ENCODE assay signal across 23 mouse cellular contexts in genomic region chr4:7157883-7158282, GRCm38 (mm10).
DNase-seq lines count a peak whose midpoint lies in the region; ATAC-seq and TF ChIP-seq lines count a peak whose summit lies in the region.
"Had no signal": no experiment of that assay in that cellular context is flagged by ENCODE, and none has a peak within 500 bp of the region (broad histone marks: within the 10 kb centered on the region; RNA-seq: fewer than 3 reads in every experiment).

No protein-coding gene starts in this region.

- no peaks in the 10 kb centered on the region for H3K36me3 ChIP-seq in lung, embryonic 14.5 days (ENCODE audit: insufficient read depth)
- no peaks in the 10 kb centered on the region for H3K36me3 ChIP-seq in lung, postnatal 0 days (ENCODE audit: insufficient read depth, low read length)
- H3K36me3 ChIP-seq in stomach, embryonic 14.5 days (ENCODE audit: control insufficient read depth, insufficient read depth, low read length) = no peaks in the 10 kb centered on the region
- no peaks in the 10 kb centered on the region for H3K36me3 ChIP-seq in stomach, postnatal 0 days (ENCODE audit: control insufficient read depth, insufficient read depth, low read length)
- H3K36me3 ChIP-seq: forebrain, embryonic 10.5 days; heart, embryonic 10.5 days; heart, embryonic 13.5 days had no signal

- no peak for TF ChIP-seq CTCF in lung, embryonic 14.5 days (IDR thresholded peaks at IDR 0.05; ENCODE audit: low read depth)
- TF ChIP-seq CTCF in lung, adult 2 months (IDR thresholded peaks at IDR 0.05; ENCODE audit: insufficient read depth, low read length) = no peak
- TF ChIP-seq CTCF in lung, postnatal 0 days (IDR thresholded peaks at IDR 0.05) = no peak
- no peak for TF ChIP-seq CTCF in stomach, postnatal 0 days (IDR thresholded peaks at IDR 0.05; ENCODE audit: low read depth)

- H3K27me3 ChIP-seq in lung, embryonic 14.5 days (ENCODE audit: insufficient read depth, low read length) = no peaks in the 10 kb centered on the region
- H3K27me3 ChIP-seq in lung, postnatal 0 days (replicated peaks; ENCODE audit: insufficient read depth, low read length) = no peaks in the 10 kb centered on the region
- no peaks in the 10 kb centered on the region for H3K27me3 ChIP-seq in stomach, embryonic 14.5 days (ENCODE audit: control insufficient read depth, insufficient read depth, low read length)
- H3K27me3 ChIP-seq in stomach, postnatal 0 days (ENCODE audit: control insufficient read depth, insufficient read depth, low read length) = no peaks in the 10 kb centered on the region
- H3K27me3 ChIP-seq: forebrain, embryonic 13.5 days; heart, embryonic 13.5 days had no signal

- WGBS in lung, embryonic 14.5 days = 52% methylated on average over 3 of the region's 3 CpGs
- WGBS in lung, adult 2 months = 53% methylated on average over 3 of the region's 3 CpGs
- 52% methylated on average over 3 of the region's 3 CpGs for WGBS in lung, postnatal 0 days
- WGBS in stomach, embryonic 14.5 days = 63% methylated on average over 3 of the region's 3 CpGs
- 47% methylated on average over 3 of the region's 3 CpGs for WGBS in stomach, postnatal 0 days

- no peaks in the 10 kb centered on the region for H3K9me3 ChIP-seq in lung, embryonic 14.5 days (ENCODE audit: low read depth, low read length)
- H3K9me3 ChIP-seq in lung, postnatal 0 days (ENCODE audit: low read length) = no peaks in the 10 kb centered on the region
- H3K9me3 ChIP-seq in stomach, embryonic 14.5 days (ENCODE audit: control insufficient read depth, low read depth, low read length) = no peaks in the 10 kb centered on the region
- H3K9me3 ChIP-seq in stomach, postnatal 0 days (ENCODE audit: control insufficient read depth, low read length) = no peaks in the 10 kb centered on the region
- H3K9me3 ChIP-seq: forebrain, embryonic 10.5 days; forebrain, embryonic 13.5 days; heart, embryonic 10.5 days; heart, embryonic 13.5 days had no signal

- TF ChIP-seq POLR2A in lung, adult 2 months (IDR thresholded peaks at IDR 0.05; ENCODE audit: borderline replicate concordance, extremely low read depth, low read depth, low read length) = no peak

- H3K4me1 ChIP-seq in lung, embryonic 14.5 days (ENCODE audit: insufficient read depth) = no peaks in the 10 kb centered on the region
- no peaks in the 10 kb centered on the region for H3K4me1 ChIP-seq in lung, adult 2 months (ENCODE audit: control insufficient read depth, insufficient read depth, low read length)
- no peaks in the 10 kb centered on the region for H3K4me1 ChIP-seq in lung, postnatal 0 days (ENCODE audit: insufficient read depth, low read depth, low read length)
- no peaks in the 10 kb centered on the region for H3K4me1 ChIP-seq in stomach, embryonic 14.5 days (ENCODE audit: control insufficient read depth, insufficient read depth, low read length)
- no peaks in the 10 kb centered on the region for H3K4me1 ChIP-seq in stomach, postnatal 0 days (replicated peaks; ENCODE audit: control insufficient read depth, insufficient read depth)
- H3K4me1 ChIP-seq: forebrain, embryonic 10.5 days; forebrain, embryonic 13.5 days; heart, embryonic 10.5 days; heart, embryonic 13.5 days had no signal

- H3K9ac ChIP-seq in lung, embryonic 14.5 days = no peak overlapping the region
- no peak overlapping the region for H3K9ac ChIP-seq in lung, postnatal 0 days (replicated peaks; ENCODE audit: low read depth)
- H3K9ac ChIP-seq in stomach, embryonic 14.5 days (replicated peaks; ENCODE audit: low read depth, low read length) = no peak overlapping the region
- no peak overlapping the region for H3K9ac ChIP-seq in stomach, postnatal 0 days (ENCODE audit: low read length)
- H3K9ac ChIP-seq: forebrain, embryonic 13.5 days; heart, embryonic 13.5 days had no signal

- DNase-seq in lung, embryonic 14.5 days = peak; percentile 46
- no peak for DNase-seq in lung, adult 2 months
- DNase-seq in lung, postnatal 0 days (ENCODE audit: low spot score) = peak; percentile 47
- no peak for DNase-seq in lung, postnatal 10 days
- no peak for DNase-seq in stomach, postnatal 0 days (ENCODE audit: low spot score)
- no peak for DNase-seq in right cerebral cortex, postnatal 25 days
- DNase-seq: adrenal gland, adult 8-10 months; adrenal gland, postnatal 25 days; cerebellum, adult 11-12 months; cerebellum, adult 8-10 months; cerebellum, postnatal 10 days; gastrocnemius, postnatal 10 days; gastrocnemius, postnatal 36 days; heart, adult 2 months; heart, postnatal 14 days; heart, postnatal 4 days had no signal

- no peak overlapping the region for H3K27ac ChIP-seq in lung, embryonic 14.5 days (ENCODE audit: low read depth)
- H3K27ac ChIP-seq in lung, postnatal 0 days (ENCODE audit: low read length) = no peak overlapping the region
- H3K27ac ChIP-seq in stomach, embryonic 14.5 days (ENCODE audit: low read length) = no peak overlapping the region
- H3K27ac ChIP-seq in stomach, postnatal 0 days (replicated peaks) = no peak overlapping the region
- H3K27ac ChIP-seq: forebrain, embryonic 10.5 days; forebrain, embryonic 13.5 days; heart, adult 2 months; heart, embryonic 10.5 days; heart, embryonic 13.5 days had no signal

- no peak overlapping the region for H3K4me2 ChIP-seq in lung, embryonic 14.5 days
- no peak overlapping the region for H3K4me2 ChIP-seq in lung, postnatal 0 days (replicated peaks; ENCODE audit: low read depth, low read length)
- H3K4me2 ChIP-seq in stomach, embryonic 14.5 days (replicated peaks; ENCODE audit: low read depth, low read length) = no peak overlapping the region
- H3K4me2 ChIP-seq in stomach, postnatal 0 days (replicated peaks; ENCODE audit: low read depth) = no peak overlapping the region
- H3K4me2 ChIP-seq: forebrain, embryonic 13.5 days; heart, embryonic 13.5 days had no signal

- TF ChIP-seq EP300 in lung, postnatal 0 days (IDR thresholded peaks at IDR 0.05) = no peak
- no peak for TF ChIP-seq EP300 in stomach, postnatal 0 days (optimal IDR thresholded peaks at IDR 0.05)

- H3K4me3 ChIP-seq in lung, embryonic 14.5 days (ENCODE audit: low read depth, low read length) = no peak overlapping the region
- no peak overlapping the region for H3K4me3 ChIP-seq in lung, adult 2 months (replicated peaks; ENCODE audit: extremely low read depth, low read depth, low read length)
- no peak overlapping the region for H3K4me3 ChIP-seq in lung, postnatal 0 days (ENCODE audit: low read depth, low read length)
- no peak overlapping the region for H3K4me3 ChIP-seq in stomach, embryonic 14.5 days (ENCODE audit: low read depth, low read length)
- H3K4me3 ChIP-seq in stomach, postnatal 0 days (ENCODE audit: low read depth, low read length) = no peak overlapping the region
- H3K4me3 ChIP-seq: forebrain, embryonic 10.5 days; forebrain, embryonic 13.5 days; heart, adult 2 months; heart, embryonic 10.5 days; heart, embryonic 13.5 days had no signal

- peak; percentile 70; the same call in 1 of the 2 replicates for ATAC-seq in lung, embryonic 14.5 days (ENCODE audit: insufficient read depth)
- ATAC-seq in lung, postnatal 0 days = peak; percentile 62; the same call in 1 of the 2 replicates
- ATAC-seq in stomach, embryonic 14.5 days (ENCODE audit: insufficient number of reproducible peaks, insufficient read depth, low FRiP score, low read depth) = peak; percentile 78; the same call in 1 of the 2 replicates
- ATAC-seq in stomach, postnatal 0 days (ENCODE audit: low FRiP score, low TSS enrichment) = peak; percentile 56; the same call in 1 of the 2 replicates
- ATAC-seq: activated CD4-positive, CD25-positive, alpha-beta regulatory T cell, adult 4 months; forebrain, embryonic 13.5 days; forebrain, embryonic 16.5 days had no signal

Comparison
In these comparisons a context has a peak if more than half of its experiments do, and no peak if none do; other contexts are left out.
1. DNase-seq: peak in lung, embryonic 14.5 days (single experiment) and lung, postnatal 0 days (single experiment); none in lung, adult 2 months (single experiment), lung, postnatal 10 days (single experiment), stomach, postnatal 0 days (single experiment) and right cerebral cortex, postnatal 25 days (single experiment).
2. Peak in every context shown above with its lines, with median percentiles within 50 percentile points of each other: ATAC-seq.